Mouse (Mus musculus) c-Kit-positive CD71-negative TER-119-negative erythroid progenitor cells, embryonic 14.5 days (primary cell): ENCODE data around the gene Defa25.
"Not testable (repeated sequence)": the region's sequence is repeated elsewhere in the genome, so short reads cannot be mapped to it uniquely, and the experiment has no call there.

Experiments
- DNase-seq: peaks from one replicate; pipeline ENCODE4 v3.0.0-alpha.2; 2013; ENCODE audit warnings: low read depth

Defa25 gene

GRCm38 (mm10) chr8:21084142-21084541 is at the start of gene Defa25:
Gene Defa25 (plus strand): TSS chr8:21084442.
- not testable (repeated sequence) for DNase-seq

DNA sequence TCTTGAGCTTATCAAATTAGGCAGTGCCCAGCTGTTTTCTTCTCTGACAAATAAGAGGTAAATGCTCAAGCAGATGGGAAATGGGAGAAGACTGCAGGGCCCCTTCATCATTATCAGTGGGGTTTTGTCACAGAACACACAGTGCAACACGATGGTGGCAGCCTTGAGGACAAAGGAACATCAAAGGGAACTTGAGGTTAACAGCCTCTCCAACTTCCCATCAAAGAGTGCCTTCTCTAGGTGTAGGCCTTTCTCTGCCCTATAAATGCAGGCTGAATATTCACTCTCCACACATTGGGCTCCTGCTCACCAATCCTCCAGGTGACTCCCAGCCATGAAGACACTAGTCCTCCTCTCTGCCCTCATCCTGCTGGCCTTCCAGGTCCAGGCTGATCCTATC is 29.5 kb upstream of the Defa25 start, which contains the start of gene Defa23:
Gene Defa23 (plus strand): TSS at position 301 of the 400 bp plus-strand sequence.
- DNase-seq: not testable (repeated sequence)

- DNase-seq: not testable (repeated sequence)
Observed at GRCm38 (mm10) chr8:21064738-21065137, 19.5 kb upstream of the Defa25 start, which contains the start of gene Defa35. Gene Defa35 (plus strand): TSS chr8:21065038.

- DNase-seq: peak; percentile 19
Observed at GRCm38 (mm10) chr8:21093106-21093505, 8.9 kb downstream of the Defa25 start.

- not testable (repeated sequence) for DNase-seq
Observed at GRCm38 (mm10) chr8:21095950-21096349, 11.7 kb downstream of the Defa25 start, which contains the start of gene Gm14851. Gene Gm14851 (minus strand): TSS chr8:21096050.

- DNase-seq: not testable (repeated sequence)
Observed at GRCm38 (mm10) chr8:21134342-21134741, 50.1 kb downstream of the Defa25 start, which contains the start of gene Defa30. Gene Defa30 (plus strand): TSS chr8:21134642.
